Mouse (Mus musculus) ES-CJ7 (cell line): ENCODE measurements at regions not wholly inside any gene's neighbourhood (a gene's known extent, or its start where the extent isn't known, plus 50 kb on each side); places are given as distances from the start of the nearest gene placed in this dataset.
A peak's percentile ranks its signal among the peaks of the same experiment; 100 is the strongest.

ENCODE experiments used
- DNase-seq: peaks from one replicate; pipeline ENCODE4 v3.0.0; 2011; ENCODE audit warnings: low read depth, low spot score

DNA sequence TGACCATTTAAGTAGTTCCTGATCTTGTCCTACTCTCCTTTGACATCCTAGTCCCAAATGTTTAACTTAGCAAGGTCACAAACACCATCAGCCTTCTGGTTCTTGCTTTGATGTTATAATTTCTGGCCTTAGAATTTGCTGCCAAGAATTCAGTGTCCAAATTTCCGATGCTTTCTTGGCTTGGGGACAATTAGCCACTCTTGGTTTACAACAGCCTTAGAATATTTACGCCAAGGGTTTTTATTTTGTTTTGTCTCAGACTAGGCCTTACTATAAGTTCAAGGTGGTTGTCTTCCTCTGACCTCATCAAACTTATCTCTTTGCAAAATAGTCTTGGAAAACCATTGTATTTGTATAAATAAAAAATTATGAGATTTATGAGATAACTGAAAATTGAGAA lies 322.4 kb downstream of the Tfec start:
- DNase-seq = no peak

DNA sequence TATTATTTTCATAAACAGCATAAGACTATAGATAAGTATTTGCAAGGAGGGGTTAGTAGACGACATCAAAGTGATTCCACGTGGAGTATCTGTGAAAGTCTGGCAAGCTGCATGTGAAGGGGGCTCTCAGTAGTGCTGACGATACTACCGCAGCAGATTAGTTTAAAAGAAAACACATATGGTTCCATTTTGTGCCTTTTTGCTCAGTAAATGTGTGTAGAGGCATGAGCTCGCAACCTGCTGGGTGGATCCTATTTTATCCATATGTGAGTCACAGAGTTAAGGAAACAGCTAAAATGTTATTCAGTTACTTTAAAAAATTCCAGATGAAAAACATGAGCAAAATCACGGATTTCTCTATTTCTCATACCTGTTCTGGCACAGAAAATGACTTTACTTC lies 325.4 kb downstream of the Tfec start:
- DNase-seq = no peak

DNA sequence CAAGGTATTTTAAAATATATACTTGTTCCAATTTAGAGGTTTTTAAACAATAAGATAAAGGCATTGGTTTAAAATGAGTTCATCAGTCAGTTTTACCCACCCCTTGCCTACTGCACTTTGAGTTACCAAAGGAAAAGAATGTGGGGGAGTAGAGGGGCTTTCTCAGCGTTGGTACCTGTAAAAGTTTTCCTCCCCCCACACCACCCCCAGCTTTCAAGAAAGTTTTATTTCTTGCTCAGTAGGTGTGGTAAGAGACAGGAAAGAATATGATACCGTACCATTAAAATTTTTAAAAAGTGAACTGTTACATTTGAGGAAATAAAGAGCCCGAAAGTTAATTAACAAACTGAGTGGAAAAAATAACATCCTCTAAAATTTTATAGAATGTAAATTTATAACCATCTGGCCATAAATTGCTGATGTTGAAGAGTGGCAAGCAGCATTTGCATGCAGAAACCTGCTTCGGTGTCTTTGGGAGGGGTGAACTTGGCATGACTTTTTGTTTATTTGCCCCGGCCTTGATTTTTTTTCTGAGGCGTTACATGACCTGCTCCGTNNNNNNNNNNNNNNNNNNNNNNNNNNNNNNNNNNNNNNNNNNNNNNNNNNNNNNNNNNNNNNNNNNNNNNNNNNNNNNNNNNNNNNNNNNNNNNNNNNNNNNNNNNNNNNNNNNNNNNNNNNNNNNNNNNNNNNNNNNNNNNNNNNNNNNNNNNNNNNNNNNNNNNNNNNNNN lies 346.1 kb downstream of the Tfec start:
- no peak for DNase-seq

DNA sequence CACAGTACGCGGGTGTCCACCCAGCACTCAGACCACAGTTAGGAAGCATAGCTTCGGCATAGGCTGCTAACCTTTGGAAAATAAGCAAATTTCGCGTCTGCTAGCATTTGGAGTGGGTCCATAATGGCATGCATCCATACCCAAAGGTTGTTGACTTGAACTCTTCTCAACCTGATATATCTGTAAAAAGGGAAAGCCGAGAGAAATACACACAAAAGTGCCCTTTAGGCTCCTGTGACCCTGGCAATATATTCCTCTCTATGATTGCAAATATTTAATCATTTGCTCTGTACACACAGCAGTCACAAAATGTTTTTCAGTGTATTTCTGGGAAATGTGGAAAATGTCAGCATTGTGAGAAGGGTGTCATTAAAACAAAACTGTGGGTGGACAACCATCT lies 347.1 kb downstream of the Tfec start:
- DNase-seq = no peak

DNA sequence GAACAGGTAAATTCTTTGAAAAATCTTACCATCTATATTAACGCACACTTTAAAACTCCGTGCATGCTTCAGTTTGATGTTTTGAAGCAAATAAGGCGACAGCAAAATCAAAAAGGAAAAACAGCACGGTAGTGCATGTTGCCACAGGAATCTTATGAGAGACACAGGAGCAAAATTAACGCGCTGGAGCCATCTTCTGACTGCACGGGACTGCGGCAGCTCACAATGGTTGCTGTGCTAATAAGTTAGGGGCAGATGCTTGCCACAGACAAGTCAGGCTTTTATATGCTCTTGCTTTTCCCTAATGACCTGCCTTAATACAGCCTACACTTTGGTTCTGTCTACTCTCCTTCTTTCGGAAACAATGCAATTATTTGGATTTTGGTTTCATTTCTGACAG lies 347.8 kb downstream of the Tfec start:
- peak; percentile 26 for DNase-seq

DNA sequence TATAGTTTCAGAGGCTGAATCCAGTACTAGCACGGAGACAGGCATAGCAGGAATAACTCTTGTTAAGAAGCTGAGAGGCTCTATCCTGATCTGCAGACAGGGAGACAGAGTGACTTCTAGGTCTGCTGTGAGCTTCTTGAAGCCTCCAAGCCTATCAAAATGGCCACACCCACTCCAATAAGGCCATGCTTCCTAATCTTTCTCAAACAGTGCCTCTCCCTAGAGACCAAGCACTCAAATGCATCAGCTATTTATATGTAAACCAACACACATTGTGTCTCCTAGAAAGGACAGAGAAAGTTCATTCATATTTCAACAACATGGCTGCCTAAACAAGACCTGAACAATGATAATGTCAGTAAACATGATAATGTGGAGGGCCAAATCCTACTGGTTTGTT lies 384.2 kb downstream of the Tfec start:
- DNase-seq = peak; percentile 58

DNA sequence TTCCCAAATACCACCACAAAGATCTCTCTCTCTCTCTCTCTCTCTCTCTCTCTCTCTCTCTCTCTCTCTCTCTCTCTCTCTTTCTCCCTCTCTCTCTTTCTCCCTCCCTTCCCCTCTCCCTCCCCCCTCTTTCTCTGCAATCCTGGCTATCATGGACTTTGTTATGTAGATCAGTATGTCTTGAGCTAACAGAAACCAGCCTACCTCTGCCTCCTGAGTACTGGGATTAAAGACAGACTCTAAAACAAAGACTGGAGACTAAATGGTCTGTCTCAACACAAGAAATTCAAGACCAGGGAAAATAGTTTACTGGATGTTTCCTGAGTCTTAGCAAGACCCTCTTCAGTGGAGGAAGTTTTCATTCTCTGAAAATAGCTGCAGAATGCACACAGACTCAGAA lies 384.7 kb downstream of the Tfec start:
- DNase-seq = peak; percentile 66

DNA sequence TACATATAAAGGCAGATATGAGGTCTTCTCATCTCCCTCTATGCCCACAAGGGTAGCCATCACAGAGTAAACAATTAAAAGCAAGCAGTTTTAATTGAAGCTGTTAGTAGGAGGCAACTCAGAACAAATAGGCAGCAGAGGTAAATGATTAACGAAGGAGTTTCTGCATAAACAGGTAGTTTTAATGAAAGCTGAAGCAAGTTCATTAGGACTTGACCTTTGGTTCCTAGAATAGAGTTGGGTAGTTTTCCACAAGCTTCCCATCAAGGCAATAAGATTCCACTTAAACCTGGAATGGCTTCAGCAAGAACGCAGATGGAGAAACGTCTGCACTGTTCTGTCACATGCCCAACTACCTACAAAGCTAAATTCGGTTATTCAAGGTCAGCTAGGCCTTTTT lies 394.4 kb downstream of the Tfec start:
- no peak for DNase-seq

DNA sequence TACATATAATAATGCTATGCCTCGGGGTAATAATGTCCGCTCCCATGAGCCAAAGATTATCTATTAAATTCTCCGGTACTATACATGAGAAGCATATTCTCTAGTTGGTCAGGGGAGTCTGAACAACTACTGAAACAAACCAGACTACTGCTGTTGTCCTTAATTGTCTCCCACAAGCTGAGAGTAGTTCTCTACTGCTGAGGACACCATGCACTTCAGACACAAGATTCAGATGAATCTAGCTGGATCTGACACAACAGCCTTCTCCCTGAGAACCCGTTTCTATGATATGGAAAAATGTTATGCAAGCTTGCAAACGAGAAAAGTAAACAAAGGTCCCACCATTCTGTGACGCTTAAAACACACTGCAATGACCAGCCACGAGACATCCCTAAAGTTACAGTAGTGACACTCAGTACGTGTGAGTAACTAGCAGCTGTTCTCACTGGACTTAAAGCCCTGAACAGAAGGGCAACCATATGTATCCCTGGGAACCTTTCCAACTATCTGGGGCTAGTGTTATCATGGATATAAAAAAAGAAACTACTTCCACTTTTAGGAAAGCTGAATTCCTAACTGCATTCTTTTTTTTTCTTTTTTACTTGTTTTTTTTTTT lies 411.1 kb downstream of the Tfec start:
- DNase-seq = no peak

DNA sequence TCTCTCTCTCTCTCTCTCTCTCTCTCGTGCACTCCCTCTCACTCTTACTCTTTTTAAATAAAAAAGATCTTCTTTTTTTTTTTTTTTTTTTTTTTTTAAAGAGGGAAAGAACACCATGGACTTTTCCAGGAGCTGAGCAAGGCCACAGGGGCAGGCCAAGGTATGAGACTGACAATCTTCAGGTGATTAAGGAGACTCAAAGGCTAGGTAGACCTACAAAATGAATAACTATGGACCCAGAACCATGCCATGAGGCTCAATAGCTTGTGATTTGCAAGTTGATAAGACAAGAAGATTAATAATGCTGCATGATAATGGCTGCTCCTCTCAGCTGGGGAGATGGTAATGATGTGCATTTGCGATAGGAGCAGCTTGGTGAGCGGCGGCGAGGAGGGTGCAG lies 414.9 kb downstream of the Tfec start:
- DNase-seq = no peak

DNA sequence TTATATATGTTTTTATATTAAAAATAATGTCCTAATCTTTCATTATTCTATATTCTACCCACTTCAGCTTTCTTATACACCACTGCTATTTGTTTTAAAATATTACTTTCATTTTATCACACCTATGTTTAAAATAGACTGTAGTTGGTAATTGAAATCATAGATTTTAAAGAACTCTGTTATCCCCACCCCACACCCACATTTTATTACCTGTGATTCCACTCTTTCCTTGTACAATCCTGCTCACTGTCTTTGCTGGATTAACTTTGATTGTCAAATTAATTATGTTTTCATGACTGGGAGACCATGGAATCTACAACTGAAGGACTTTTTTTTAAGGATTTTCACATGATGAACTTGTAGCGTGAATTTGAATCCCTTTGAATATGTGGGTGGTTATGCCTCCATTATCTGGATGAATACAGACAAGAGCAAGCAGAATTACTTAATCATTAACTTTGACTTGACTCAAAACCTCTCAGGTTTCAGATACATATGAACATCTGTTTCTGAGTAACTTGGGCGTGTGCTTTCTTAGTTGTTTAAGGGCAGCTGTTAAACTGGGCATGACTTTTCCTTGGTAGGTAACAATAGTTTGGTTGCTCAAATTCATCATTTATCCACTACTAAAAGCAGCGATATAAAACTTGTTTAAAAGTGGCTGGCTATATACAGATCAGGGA lies 429.4 kb downstream of the Tfec start:
- DNase-seq = no peak

DNA sequence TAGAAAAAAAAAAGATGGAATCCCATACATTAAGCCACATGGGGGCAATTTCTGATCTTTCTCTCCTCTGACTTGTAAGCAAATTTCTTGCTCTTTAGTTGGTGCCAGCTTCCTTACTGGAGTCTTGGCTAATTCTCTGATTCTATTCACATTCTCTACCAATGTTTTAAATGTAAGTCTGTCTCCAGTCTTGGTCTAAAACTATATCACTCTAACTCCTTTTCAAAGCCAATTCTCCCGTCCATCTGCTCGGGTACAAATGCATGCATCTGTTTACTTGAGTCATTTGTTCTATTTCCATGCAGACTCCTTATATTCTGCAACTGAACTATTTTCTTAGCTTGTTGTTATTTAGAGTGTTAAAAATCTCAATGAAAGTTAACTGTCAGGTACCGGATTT lies 440.0 kb downstream of the Tfec start:
- DNase-seq = no peak
